Mouse (Mus musculus): ENCODE measurements around the gene Piezo1. TPM values are rescaled to one million over a fixed set of nuclear protein-coding genes. Genes with fewer than 3 reads are reported as not detected.

Gene Piezo1
- total RNA-seq, 2 experiments from 2014 or later: 6.5 to 7.6 TPM

DNA sequence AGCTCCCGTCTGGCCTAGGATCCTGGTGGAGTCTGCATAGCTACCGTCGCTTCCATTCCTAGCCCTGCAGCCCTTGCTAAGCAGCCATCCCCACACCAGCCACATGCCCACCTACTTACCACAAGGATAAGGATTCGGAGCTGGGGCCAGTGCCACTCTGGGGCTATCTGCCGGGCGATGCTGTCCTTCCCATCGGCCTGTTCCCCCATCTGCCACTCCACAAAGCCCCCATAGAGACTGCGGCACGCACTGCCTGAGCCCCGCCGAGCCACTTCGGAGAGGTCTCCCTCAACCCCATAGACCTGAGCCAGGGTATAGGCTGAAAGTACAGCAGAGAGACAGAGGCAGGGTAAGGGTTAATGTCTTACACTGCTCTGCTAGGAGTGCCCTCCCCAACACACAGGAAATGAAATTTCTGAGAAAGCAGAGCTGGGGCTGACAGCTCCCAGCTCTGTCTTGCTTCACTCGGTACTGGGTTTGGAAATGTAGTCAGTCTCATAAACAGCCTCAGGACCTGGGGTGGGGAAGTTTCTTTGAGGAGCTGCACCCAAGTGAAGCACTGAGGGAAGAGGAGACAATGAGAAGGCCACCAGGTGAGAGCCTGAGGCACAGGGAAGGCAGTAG lies 113.3 kb downstream of the Piezo1 start:
- DNase-seq (ENCODE audit: low spot score in 2 of 2): no peak
- intact Hi-C loops (cut with DNase I): no loop called here

DNA sequence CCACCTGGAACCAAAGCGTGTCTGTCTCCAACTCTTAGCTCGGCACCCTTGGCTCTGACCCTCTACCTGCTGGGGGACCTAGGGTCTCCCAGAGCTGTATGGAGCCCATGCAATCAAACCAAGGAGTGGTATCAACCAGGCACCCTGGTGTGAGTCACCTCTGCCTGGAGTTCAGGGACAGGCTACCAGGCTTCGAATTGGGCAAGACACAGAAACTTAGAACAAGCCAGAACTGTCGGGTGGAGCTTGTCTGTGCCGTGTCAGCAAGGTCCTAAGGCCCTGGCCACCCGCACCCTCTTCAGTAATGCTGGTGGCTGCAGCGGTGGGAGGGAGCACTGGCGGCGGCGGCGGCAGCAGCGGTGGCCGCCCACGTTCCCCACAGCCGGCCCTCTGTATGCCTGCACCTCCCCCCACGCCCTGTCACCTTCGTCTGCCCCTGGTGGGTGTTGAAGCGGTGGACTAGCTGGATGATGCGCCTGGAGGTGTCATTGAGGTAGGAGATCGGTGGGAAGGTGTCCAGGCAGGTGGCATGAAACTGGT lies 114.5 kb downstream of the Piezo1 start:
- intact Hi-C loops (cut with DNase I): no loop called here

DNA sequence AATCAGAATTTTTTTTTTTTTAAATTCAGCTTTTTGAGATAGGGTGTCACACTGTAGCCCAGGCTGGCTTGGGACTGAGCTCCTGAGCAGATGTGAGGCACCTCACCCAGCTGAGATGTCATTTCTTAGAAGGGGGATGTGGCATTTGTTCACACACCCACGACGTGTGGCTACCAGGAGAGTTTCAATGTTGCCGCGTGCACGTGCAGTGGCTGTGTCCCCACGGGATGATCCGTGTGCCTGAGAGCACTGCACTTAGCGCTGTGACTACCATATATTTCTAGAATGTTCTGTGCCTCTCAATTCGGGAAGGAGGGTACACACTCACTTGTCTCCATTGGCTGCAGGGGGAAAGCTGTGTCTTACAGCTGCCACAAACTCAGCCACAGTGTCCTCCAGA lies 115.0 kb downstream of the Piezo1 start:
- intact Hi-C loops (cut with DNase I): no loop called here
- DNase-seq (ENCODE audit: low spot score in 2 of 2): no peak

More for the DNA sequence above, 114.5 kb downstream of the Piezo1 start:
- DNase-seq (ENCODE audit: low spot score in 2 of 2): no peak

- intact Hi-C loops (cut with DNase I): no loop called here
- DNase-seq (ENCODE audit: low spot score in 2 of 2): no peak
These were observed 115.8 kb downstream of the Piezo1 start for GRCm38 (mm10) chr8:122435375-122435774.

DNA sequence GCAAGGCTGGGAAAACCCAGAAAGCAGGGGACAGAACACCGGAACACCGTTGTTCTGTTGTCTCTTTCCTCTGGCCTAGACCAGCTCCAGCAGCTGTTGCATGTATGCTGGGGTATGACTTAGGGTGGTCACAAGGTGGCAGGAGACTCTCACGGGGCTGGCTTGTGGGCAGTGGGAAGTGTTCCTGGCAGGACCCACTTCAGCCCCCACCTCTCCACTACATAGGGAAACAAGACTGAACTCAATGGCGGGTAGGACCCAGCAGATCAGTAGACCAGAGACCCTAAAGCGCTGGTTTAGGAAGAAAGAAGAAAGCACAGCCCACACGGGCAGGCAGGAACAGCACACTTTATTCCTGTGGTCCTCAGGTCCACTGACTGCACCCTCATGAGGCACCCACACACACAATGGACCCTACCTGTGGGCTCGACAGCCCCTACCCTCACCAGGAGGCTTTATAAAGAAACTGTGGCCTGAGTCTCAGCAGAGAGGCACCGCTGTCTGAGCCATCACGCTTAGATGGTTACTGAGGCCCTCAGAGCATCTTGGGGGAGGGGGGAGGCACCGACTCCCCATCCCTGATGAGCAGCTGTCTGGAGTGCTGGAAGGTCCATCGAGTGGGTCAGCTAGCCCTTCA lies 117.7 kb downstream of the Piezo1 start:
- intact Hi-C loops (cut with DNase I): no loop called here
- DNase-seq (ENCODE audit: low spot score in 2 of 2): no peak

DNA sequence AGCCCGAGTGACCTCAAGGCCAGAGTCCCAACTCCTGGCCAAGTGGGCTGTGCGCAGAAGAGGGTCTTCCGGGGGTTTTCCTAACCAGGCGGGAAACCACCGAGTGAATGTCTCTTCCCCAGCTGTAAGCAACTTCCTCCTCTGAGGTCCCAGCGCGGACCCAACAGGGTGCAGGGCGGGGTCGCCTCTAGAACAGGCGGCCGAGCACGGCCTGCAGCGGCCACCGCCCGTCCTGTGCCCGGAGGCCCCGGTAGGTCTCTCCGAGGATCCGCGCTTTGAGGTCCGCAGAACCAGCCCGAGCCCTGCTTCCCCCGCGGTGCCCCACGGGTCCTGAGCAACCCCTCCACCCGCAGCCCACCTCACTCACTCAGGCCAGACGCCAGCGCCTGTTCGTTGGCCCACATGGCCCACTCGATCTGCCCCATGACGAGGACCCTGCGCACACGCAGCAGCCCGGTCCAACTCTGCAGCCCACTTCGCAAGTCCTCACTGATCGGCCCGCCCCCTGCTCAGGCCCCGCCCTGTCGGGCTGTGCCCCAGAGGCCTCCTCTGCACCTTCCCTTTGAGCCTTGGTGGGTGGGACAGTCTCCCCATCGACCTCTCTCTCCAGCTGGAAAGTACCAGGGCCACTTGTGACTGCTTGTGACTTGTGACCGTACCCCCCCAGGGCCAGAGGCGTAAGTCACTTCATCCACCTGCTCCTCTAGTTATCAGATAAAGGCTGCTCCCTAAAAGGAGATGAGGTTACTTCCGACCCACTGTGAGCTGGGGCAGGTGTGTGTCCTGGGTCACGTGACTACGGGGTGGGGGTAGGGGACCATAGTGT lies 118.5 kb downstream of the Piezo1 start, which contains the start of gene Cyba:
Gene Cyba (minus strand): TSS at position 488 of the 826 bp plus-strand sequence.
- no peak for DNase-seq (ENCODE audit: low spot score in 2 of 2)

More for the DNA sequence above, 118.5 kb downstream of the Piezo1 start, which contains the start of gene Cyba:
- intact Hi-C loops (cut with DNase I): no loop called here

Small RNA genes lying within 50 kb of the gene (microRNA-seq; reads per million reads assigned to microRNA genes)
- gene Gm24366: not detected

Other genes with a start within 250 kb of the Piezo1 start
- 1 to 10 TPM; 8.0 to 9.2 TPM for gene Trhr2, start 190.6 kb downstream of the Piezo1 start, total RNA-seq (2021)
- 10 to 100 TPM; 38.8 to 49.9 TPM for gene Zc3h18, start 174.7 kb downstream of the Piezo1 start, total RNA-seq (2021)
- not detected for gene Il17c, start 129.3 kb downstream of the Piezo1 start, total RNA-seq (2021)
- 1 to 10 TPM; 7.9 TPM for gene Cyba, start 118.4 kb downstream of the Piezo1 start, total RNA-seq (2021)
- 10 to 100 TPM; 20.5 to 30.8 TPM for gene Mvd, start 107.9 kb downstream of the Piezo1 start, total RNA-seq (2021)
- gene Snai3, start 90.6 kb downstream of the Piezo1 start, total RNA-seq (2021): under 1 TPM; 0.57 to 0.84 TPM
- 10 to 100 TPM; 32.2 to 38.9 TPM for gene Rnf166, start 75.3 kb downstream of the Piezo1 start, total RNA-seq (2021)
- gene Ctu2, start 75.2 kb downstream of the Piezo1 start, total RNA-seq (2021): 10 to 100 TPM; 19.7 to 29.1 TPM
- gene Cdt1, start 16.7 kb upstream of the Piezo1 start, total RNA-seq (2021): 1 to 10 TPM; 1.8 to 3.5 TPM
- gene Aprt, start 25.6 kb upstream of the Piezo1 start, total RNA-seq (2021): 10 to 100 TPM; 54.5 to 62.3 TPM
- 1 to 10 TPM; 8.8 to 9.2 TPM for gene Galns, start 60.1 kb upstream of the Piezo1 start, total RNA-seq (2021)
- gene Trappc2l, start 60.3 kb upstream of the Piezo1 start, total RNA-seq (2021): 10 to 100 TPM; 78.7 to 84.5 TPM
- gene Pabpn1l, start 71.4 kb upstream of the Piezo1 start, total RNA-seq (2021): not detected
- 10 to 100 TPM; 26.2 to 37.5 TPM for gene Cbfa2t3, start 147.8 kb upstream of the Piezo1 start, total RNA-seq (2021)
- gene Acsf3, start 224.2 kb upstream of the Piezo1 start, total RNA-seq (2021): 10 to 100 TPM; 20.5 to 23.9 TPM

Data from left cerebral cortex, postnatal 36 days (tissue).